Mouse (Mus musculus): Measurements from ENCODE around the gene Mrpl3. TPM values are rescaled to one million over a fixed set of nuclear protein-coding genes. Genes with fewer than 3 reads are reported as not detected.

Mrpl3 gene
- 90.5 and 128 TPM in 2 replicates for total RNA-seq (2017)

DNA sequence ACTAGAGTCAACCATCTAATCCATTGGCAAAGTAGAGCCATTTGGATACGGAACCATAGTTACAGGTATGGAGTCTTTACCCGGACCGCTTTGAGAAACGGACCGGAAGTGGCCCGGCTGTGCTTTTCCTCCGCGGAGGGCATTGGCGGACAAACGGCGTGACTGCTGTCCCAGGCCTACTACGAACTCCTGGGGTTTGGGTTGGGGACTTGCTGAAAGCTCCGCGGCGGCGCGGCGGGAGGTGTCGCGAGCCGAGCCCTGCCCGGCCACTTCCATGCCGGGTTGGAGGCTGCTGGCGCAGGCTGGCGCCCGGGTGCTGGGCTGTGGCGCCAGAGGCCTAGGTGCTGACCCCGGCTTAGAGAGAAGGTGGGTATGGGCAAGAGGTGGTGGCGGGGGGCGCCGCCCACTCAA lies at the start of gene Mrpl3:
Mrpl3 (plus strand) TSS at position 93 of the 411 bp plus-strand sequence.
- ATAC-seq (replicated peaks; ENCODE audit: low read depth, poor library complexity, severe bottlenecking), result peak; percentile 95

- ATAC-seq (replicated peaks; ENCODE audit: low read depth, poor library complexity, severe bottlenecking), result no peak
These were observed 42.3 kb upstream of the Mrpl3 start for GRCm38 (mm10) chr9:105010721-105011120.

GRCm38 (mm10) chr9:105018186-105018585 lies 34.9 kb upstream of the Mrpl3 start:
- ATAC-seq (replicated peaks; ENCODE audit: low read depth, poor library complexity, severe bottlenecking), result no peak

DNA sequence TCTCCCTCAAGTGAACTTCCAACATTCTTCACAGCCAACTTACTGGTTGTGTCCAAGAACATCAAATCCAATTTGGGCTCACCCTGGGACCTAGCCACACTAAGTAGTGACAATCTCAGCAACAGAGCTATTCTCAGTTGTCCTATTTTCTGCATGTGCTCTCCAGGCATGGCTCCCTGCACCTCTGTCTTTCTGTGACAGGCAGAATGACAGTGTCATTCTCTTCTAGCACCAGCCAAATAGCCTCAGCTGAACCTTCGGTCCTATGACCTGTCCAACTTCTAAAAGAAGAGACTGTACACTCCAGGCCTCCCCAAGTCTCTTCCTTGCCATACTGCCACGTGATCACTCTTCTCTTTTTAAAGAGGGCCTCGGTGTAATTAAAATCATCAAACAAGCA lies 24.7 kb upstream of the Mrpl3 start:
- no peak for ATAC-seq (replicated peaks; ENCODE audit: low read depth, poor library complexity, severe bottlenecking)

DNA sequence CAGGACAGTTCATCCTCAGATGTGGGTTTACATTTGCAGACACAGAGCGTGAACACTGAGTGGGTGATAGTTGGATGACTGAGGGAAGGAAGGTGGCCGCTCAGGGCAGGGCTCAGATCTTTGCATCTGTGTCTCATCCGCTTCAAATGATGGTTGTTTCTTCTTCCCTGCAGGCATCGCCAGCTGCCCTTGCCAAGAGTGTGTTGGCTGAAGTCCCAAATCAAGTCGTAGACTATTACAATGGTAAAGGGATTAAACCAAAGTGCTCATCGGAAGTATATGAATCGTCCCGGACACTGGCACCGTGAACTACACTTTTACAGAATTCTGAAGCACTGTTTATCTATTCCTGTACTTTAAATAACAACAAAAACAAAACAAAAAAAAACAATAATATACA lies 20.5 kb upstream of the Mrpl3 start:
- no peak for ATAC-seq (replicated peaks; ENCODE audit: low read depth, poor library complexity, severe bottlenecking)

DNA sequence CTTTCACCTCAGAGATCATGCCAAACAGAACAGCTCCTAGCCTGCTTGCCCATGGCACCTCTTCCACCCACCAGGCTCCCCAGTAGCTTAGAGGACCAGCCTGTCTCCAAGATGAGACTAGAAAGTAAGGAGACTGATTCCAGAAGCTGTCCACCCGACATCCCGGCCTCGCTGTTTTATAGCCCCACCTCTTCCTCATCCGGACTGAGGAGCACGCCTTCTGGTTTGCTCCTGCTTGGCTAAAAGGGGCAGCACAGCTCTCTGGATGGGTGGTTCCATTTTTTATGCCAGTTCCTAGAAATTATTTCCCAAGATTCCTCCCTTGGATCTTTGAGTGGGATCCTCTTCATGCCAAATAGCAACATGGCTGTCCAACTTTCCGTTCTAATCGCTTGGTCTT lies 19.4 kb upstream of the Mrpl3 start:
- no peak for ATAC-seq (replicated peaks; ENCODE audit: low read depth, poor library complexity, severe bottlenecking)

DNA sequence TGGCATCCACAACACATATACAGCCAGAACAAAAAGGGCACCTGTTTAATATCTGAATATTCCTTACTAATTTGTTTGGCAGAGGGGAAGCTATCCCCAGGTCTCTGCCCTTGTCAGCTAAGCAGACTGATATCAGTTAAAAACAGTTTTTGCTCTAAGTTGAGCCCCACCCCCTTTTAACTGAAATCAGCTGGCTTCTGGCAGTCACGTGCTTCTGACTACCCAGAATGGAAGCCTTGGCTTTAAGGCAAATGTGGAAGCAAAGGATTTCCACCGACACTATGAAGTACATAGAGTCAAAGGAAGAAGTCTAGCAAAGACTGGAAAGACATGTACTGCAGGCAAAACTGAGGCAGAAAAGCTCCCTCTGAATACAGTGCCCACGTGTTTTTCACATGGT lies 15.2 kb upstream of the Mrpl3 start:
- no peak for ATAC-seq (replicated peaks; ENCODE audit: low read depth, poor library complexity, severe bottlenecking)

- ATAC-seq (replicated peaks; ENCODE audit: low read depth, poor library complexity, severe bottlenecking), result no peak
These were observed 7.0 kb upstream of the Mrpl3 start for GRCm38 (mm10) chr9:105046014-105046413.

DNA sequence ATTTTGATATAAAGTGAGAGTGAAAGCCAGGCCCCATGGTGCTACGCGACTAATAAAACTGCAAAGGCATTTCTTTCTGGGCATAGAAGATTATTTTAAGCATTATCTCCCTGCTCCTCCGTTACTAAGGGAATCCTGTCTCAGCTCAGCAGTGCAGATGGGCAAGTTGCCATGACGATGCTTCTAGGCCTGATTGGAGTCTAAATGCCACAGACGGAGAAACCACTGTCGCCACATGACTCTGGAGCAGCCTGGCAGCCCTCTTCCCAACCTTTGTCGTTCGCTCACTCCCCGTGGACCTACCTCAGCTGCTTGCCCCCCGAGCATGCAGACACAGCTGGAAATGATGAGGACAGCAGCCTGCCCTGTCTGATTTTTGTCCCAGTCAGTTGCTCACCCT lies 4.7 kb upstream of the Mrpl3 start:
- ATAC-seq (replicated peaks; ENCODE audit: low read depth, poor library complexity, severe bottlenecking), result no peak

DNA sequence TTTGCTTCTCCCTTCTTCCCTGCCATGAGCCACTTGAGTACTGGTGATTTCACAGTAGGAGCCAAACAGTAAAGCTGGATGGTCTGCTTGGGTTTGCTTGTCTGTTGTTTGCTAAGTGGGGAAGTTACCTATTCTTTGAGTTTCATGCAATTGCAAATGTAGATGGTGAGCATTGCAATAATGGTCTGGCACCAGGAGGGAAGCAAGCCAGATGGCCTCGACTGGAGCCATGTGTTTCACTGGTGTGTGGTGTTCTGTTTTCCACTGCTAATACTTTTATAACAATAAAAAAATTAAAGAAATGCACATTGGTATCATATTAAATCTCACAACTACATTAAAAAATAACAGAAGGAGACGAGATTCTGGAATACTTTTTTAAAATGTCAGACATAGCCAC lies 3.4 kb upstream of the Mrpl3 start:
- no peak for ATAC-seq (replicated peaks; ENCODE audit: low read depth, poor library complexity, severe bottlenecking)

GRCm38 (mm10) chr9:105050257-105050656 lies 2.8 kb upstream of the Mrpl3 start:
- ATAC-seq (replicated peaks; ENCODE audit: low read depth, poor library complexity, severe bottlenecking), result no peak

DNA sequence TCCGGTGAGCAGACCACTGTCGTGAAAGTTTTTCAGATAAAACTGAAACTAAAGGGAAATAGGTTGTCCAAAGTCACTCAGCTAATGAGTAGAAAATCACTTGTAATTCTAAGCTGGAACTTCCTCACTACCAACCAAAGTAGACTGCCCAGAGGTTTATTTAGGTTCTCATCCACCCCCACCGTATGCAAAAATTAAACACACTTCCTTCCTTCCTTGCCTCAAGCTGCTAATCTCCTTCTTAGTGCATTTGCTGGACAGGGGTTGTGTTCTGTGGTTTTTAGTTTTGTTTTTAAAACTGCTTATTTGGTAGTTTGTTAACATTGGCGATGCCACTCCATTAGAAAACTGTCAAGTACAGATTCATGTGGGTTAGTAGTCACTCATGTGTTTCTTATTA lies 773 bp downstream of the Mrpl3 start:
- ATAC-seq (replicated peaks; ENCODE audit: low read depth, poor library complexity, severe bottlenecking), result peak; percentile 66

- ATAC-seq (replicated peaks; ENCODE audit: low read depth, poor library complexity, severe bottlenecking), result no peak
These were observed 16.1 kb downstream of the Mrpl3 start for GRCm38 (mm10) chr9:105069106-105069505.

DNA sequence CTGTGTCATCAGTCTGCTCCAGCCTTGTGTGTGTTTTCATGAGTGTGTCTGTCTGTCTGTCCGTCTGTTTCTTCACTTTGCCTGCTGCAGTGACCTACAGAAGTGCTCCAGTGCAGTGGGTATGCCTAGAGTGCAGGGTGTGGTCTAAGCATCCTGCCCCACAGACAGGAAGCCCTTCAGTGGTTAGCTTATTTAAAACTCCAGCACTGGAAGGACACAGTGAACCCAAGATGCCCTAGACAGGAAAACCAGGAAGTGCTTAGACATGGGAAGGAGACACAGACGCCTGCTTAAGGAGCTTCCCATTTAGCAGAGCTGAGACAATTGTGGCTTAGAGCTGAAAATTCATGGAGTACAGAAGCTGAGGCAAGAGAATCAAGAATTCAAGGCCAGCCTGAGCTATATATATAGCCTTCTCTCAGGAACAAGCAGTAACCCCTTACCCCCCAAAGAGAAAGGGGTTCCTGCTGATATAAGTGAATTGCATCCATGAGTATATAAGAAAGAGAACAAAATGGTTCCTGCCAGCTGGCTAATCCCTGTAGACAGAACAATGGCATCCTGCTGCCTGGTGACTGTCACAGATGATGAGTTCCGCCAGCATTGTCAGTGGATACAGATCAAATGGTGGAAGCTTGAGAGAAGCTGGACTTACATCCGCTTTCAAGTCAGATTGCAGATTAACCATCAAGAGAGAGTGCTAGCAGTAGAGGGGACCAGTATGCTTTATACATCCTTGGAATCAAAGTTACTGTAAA lies 20.1 kb downstream of the Mrpl3 start:
- ATAC-seq (replicated peaks; ENCODE audit: low read depth, poor library complexity, severe bottlenecking), result peak; percentile 45; the same call in 1 of the 2 replicates

GRCm38 (mm10) chr9:105074851-105075250 lies 21.8 kb downstream of the Mrpl3 start:
- ATAC-seq (replicated peaks; ENCODE audit: low read depth, poor library complexity, severe bottlenecking), result no peak

- ATAC-seq (replicated peaks; ENCODE audit: low read depth, poor library complexity, severe bottlenecking), result no peak
These were observed 23.9 kb downstream of the Mrpl3 start for GRCm38 (mm10) chr9:105076756-105077424.

- no peak for ATAC-seq (replicated peaks; ENCODE audit: low read depth, poor library complexity, severe bottlenecking)
These were observed 25.4 kb downstream of the Mrpl3 start for GRCm38 (mm10) chr9:105078460-105078859.

DNA sequence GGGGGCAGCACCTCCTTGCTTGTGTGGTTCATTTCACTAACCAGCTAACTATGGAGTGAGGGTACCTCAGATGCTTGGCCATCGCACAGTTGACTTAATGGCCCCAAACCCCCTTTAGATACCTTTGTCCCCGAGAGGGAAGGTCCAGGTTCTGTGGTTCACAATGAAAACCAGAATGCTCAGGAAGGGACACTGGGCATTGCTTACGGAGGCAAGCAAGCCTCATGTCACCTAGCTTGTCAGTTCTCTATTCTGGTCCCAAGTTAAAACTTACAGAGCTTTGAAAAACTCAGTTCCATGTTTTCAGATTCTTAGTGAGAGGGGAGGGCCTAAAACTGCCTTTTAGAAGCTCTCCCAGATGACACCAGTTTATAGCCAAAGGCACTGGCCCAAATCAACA lies 27.2 kb downstream of the Mrpl3 start:
- no peak for ATAC-seq (replicated peaks; ENCODE audit: low read depth, poor library complexity, severe bottlenecking)

DNA sequence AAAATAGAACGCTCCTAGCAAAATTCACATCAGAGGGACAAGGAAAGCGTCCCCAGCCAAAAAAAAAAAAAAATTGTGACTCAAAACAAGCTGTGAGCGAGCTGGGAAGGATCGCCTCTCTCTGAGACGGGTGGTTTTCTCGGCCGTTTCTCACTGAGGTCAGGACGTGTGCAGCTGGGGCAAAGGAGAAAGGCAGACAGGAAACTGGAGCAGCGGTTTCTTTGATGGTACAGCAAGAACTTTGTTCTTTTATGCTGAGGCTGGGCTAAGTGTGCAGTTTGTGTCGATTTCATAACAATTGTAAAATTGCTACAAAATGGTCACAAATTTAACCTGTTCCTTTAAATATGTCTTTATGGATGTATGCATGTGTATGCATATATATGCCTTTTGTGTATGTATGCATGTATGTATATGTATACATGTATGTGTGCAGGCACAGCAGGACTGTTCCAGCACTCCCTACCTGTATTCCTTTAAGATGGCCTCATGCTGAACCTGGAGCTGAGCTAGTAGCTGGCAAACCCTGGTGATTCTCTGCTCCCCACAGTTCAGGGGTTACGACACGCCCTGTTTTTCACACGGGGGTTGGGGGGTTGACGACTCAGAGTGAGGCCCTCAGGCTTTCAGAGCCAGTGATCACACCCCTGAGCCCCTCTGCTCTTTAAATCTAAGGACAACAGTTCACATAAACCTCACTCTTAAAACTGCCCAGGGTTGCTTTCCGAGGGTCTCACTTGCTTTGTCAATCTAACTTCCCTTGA lies 48.0 kb downstream of the Mrpl3 start:
- peak; percentile 60; the same call in 1 of the 2 replicates for ATAC-seq (replicated peaks; ENCODE audit: low read depth, poor library complexity, severe bottlenecking)

- no peak for ATAC-seq (replicated peaks; ENCODE audit: low read depth, poor library complexity, severe bottlenecking)
These were observed 48.9 kb downstream of the Mrpl3 start for GRCm38 (mm10) chr9:105101911-105102310.

- no peak for ATAC-seq (replicated peaks; ENCODE audit: low read depth, poor library complexity, severe bottlenecking)
These were observed 50.9 kb downstream of the Mrpl3 start for GRCm38 (mm10) chr9:105103893-105104292.
